Mouse (Mus musculus): Measurements from ENCODE around the gene Med21. TPM values are rescaled to one million over a fixed set of nuclear protein-coding genes. Genes with fewer than 3 reads are reported as not detected.

Med21 gene
- polyA plus RNA-seq, 1 experiment from 2014 or later = 122 TPM

- H3K4me1 ChIP-seq (ENCODE audit: control insufficient read depth, insufficient read depth, low read length) = no peaks in the 10 kb centered on the region
- no peak overlapping the region for H3K9ac ChIP-seq (ENCODE audit: low read length)
- no peak for DNase-seq (ENCODE audit: low spot score)
- no peak overlapping the region for H3K27ac ChIP-seq (ENCODE audit: low read depth, low read length)
- H3K4me2 ChIP-seq (ENCODE audit: low read length) = no peak overlapping the region
- H3K27me3 ChIP-seq (replicated peaks; ENCODE audit: control insufficient read depth, insufficient read depth, low read length) = no peaks in the 10 kb centered on the region
- no peaks in the 10 kb centered on the region for H3K36me3 ChIP-seq (ENCODE audit: control insufficient read depth, insufficient read depth, low read length)
- H3K9me3 ChIP-seq (replicated peaks; ENCODE audit: control insufficient read depth, low read length) = no peaks in the 10 kb centered on the region
- no peak overlapping the region for H3K4me3 ChIP-seq (ENCODE audit: low read depth, low read length)
- WGBS = 69% methylated on average over 17 of the region's 17 CpGs
- ATAC-seq = no peak
Measured at GRCm38 (mm10) chr6:146685781-146686308, 43.5 kb downstream of the Med21 start.

DNA sequence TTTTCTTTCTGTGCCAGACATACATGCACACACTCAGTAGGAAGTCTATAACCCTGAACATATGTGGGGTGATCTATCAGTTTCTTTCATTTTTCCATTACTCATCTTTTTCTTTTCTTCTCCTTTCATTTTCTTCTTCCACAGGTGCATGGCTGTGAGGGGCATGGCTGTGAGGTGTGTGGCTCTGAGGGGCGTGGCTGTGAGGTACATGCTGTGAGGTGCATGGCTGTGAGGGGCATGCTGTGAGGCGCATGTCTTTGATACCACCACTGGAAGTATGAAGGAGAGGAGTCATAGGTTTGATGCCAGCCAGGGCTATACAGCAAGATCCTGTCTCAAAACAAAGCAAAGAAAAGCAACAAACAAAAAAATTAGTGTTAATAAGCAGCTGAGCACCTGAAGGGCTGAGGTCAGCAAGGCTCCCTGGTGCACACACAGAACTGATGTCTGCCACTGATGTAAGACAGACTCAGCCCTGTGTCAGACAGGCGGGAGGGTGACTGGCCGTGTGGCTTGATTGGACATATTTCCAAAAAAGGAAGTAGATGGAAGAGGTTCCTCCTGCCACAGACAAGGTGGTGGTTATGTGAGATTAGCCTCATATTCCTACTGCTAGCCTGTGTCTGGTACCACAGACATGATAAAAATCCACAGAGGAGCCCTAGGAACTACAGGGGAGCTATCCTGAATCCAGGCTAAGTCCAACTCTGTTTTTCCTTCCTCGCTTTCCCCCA lies 44.3 kb downstream of the Med21 start:
- H3K4me2 ChIP-seq (ENCODE audit: low read length) = no peak overlapping the region
- no peak overlapping the region for H3K4me3 ChIP-seq (ENCODE audit: low read depth, low read length)
- WGBS = 82% methylated on average over 5 of the region's 5 CpGs
- H3K9ac ChIP-seq (ENCODE audit: low read length) = no peak overlapping the region
- no peak for ATAC-seq
- DNase-seq (ENCODE audit: low spot score) = no peak
- no peaks in the 10 kb centered on the region for H3K36me3 ChIP-seq (ENCODE audit: control insufficient read depth, insufficient read depth, low read length)
- no peak overlapping the region for H3K27ac ChIP-seq (ENCODE audit: low read depth, low read length)
- H3K27me3 ChIP-seq (replicated peaks; ENCODE audit: control insufficient read depth, insufficient read depth, low read length) = no peaks in the 10 kb centered on the region
- no peaks in the 10 kb centered on the region for H3K9me3 ChIP-seq (replicated peaks; ENCODE audit: control insufficient read depth, low read length)
- no peaks in the 10 kb centered on the region for H3K4me1 ChIP-seq (ENCODE audit: control insufficient read depth, insufficient read depth, low read length)

DNA sequence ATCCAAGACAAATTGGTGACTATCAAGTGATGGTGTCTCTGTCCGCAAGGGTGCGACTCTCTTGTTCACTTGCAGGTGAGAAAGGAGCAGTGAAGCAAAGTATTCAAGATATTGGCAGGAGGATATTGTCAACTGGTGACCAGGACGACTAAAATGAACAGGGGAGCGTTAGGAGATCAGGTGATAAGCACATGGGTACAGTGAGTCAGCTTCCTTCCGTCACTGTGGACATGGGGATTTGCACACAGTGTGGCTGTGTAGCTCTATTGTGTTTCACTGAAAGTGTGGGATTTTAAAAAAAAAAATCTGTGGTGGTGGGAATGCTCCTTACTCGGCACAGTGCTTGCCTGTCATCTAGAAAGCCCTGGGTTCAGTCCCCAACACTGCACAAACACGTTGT lies 45.7 kb downstream of the Med21 start:
- no peak overlapping the region for H3K4me3 ChIP-seq (ENCODE audit: low read depth, low read length)

DNA sequence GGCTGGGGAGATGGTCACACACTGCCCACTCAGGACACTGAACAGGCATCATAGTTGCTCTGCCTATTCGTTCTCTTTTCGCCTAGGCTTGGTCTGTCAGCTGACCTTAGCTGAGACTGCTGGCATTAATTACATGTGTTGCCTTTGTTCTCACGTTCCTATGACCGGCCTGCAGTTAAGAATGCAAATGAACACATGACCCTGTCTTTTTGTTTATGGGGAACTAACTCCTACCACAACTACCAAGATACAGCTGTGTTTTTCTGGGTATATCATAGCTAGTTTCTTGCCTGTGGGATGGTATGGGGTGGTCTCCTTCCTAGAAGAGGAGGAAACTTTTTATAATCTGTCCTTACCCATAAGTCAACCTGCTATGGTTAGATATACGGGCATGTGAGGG lies 46.5 kb downstream of the Med21 start:
- Histone ChIP-seq H3K4me1 (ENCODE audit: control insufficient read depth, insufficient read depth, low read length) (no peaks in the 10 kb centered on the region), H3K4me3 (ENCODE audit: low read depth, low read length) (no peak overlapping the region), H3K36me3 (ENCODE audit: control insufficient read depth, insufficient read depth, low read length) (no peaks in the 10 kb centered on the region), H3K27me3 (replicated peaks; ENCODE audit: control insufficient read depth, insufficient read depth, low read length) (no peaks in the 10 kb centered on the region), H3K27ac (ENCODE audit: low read depth, low read length) (no peak overlapping the region), H3K9me3 (replicated peaks; ENCODE audit: control insufficient read depth, low read length) (no peaks in the 10 kb centered on the region), H3K9ac (ENCODE audit: low read length) (no peak overlapping the region), H3K4me2 (ENCODE audit: low read length) (no peak overlapping the region)
- 75% methylated on average over 5 of the region's 5 CpGs for WGBS
- DNase-seq (ENCODE audit: low spot score) (no peak), ATAC-seq (no peak)

More for the DNA sequence above, 45.7 kb downstream of the Med21 start:
- WGBS = 86% methylated on average over 7 of the region's 7 CpGs
- DNase-seq (ENCODE audit: low spot score) (no peak), ATAC-seq (no peak)
- Histone ChIP-seq H3K4me1 (ENCODE audit: control insufficient read depth, insufficient read depth, low read length) (no peaks in the 10 kb centered on the region), H3K9me3 (replicated peaks; ENCODE audit: control insufficient read depth, low read length) (no peaks in the 10 kb centered on the region), H3K27ac (ENCODE audit: low read depth, low read length) (no peak overlapping the region), H3K36me3 (ENCODE audit: control insufficient read depth, insufficient read depth, low read length) (no peaks in the 10 kb centered on the region), H3K4me2 (ENCODE audit: low read length) (no peak overlapping the region), H3K27me3 (replicated peaks; ENCODE audit: control insufficient read depth, insufficient read depth, low read length) (no peaks in the 10 kb centered on the region), H3K9ac (ENCODE audit: low read length) (no peak overlapping the region)

DNA sequence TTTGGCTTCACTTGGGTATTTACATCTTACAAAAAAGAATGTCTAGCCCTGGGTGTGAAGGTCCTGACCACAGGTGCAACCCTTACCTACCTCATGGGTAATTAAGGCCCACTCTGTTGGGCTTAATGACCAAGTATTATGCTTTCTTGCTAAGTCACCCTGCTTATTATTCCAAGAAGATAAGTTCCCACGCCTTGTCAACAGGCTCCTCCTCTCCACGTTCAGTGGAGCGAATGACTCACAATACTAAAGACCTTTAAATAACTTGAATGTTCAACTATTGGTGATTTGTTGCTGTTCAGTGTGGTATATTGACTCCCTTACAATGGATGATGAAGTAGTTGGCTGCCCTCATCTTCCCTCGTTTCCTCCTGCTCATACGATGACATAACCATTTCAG lies 55.4 kb downstream of the Med21 start:
- H3K4me2 ChIP-seq (ENCODE audit: low read length) = no peak overlapping the region
- no peak overlapping the region for H3K9ac ChIP-seq (ENCODE audit: low read length)
- H3K36me3 ChIP-seq (ENCODE audit: control insufficient read depth, insufficient read depth, low read length) = no peaks in the 10 kb centered on the region
- no peaks in the 10 kb centered on the region for H3K4me1 ChIP-seq (ENCODE audit: control insufficient read depth, insufficient read depth, low read length)
- H3K27ac ChIP-seq (ENCODE audit: low read depth, low read length) = no peak overlapping the region
- H3K4me3 ChIP-seq (ENCODE audit: low read depth, low read length) = no peak overlapping the region
- ATAC-seq (no peak), DNase-seq (ENCODE audit: low spot score) (no peak)
- no peaks in the 10 kb centered on the region for H3K9me3 ChIP-seq (replicated peaks; ENCODE audit: control insufficient read depth, low read length)
- no peaks in the 10 kb centered on the region for H3K27me3 ChIP-seq (replicated peaks; ENCODE audit: control insufficient read depth, insufficient read depth, low read length)
- 41% methylated on average over 5 of the region's 5 CpGs for WGBS

DNA sequence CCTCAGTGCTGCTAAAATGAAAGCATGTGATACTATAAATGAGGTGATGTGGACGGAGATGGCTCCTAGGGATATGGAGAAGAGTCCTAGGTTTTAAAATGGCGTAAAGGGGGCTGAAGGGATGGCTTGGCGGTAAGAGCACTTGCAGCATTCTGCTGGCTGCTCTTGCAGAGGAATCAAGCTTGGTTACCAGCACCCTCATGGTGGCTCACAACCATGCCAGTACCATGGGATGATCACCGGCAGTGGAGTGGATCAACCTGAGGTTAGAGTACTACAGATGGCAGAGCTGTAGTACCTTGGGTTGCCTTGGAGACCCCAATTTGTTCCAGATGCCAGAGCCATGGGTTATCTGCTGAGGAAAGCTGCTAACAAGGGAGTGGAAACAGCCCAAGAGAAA lies 56.0 kb downstream of the Med21 start:
- DNase-seq (ENCODE audit: low spot score) (no peak), ATAC-seq (no peak)
- Histone ChIP-seq H3K4me2 (ENCODE audit: low read length) (no peak overlapping the region), H3K27me3 (replicated peaks; ENCODE audit: control insufficient read depth, insufficient read depth, low read length) (no peaks in the 10 kb centered on the region), H3K9me3 (replicated peaks; ENCODE audit: control insufficient read depth, low read length) (no peaks in the 10 kb centered on the region), H3K4me1 (ENCODE audit: control insufficient read depth, insufficient read depth, low read length) (no peaks in the 10 kb centered on the region), H3K4me3 (ENCODE audit: low read depth, low read length) (no peak overlapping the region), H3K27ac (ENCODE audit: low read depth, low read length) (no peak overlapping the region), H3K9ac (ENCODE audit: low read length) (no peak overlapping the region), H3K36me3 (ENCODE audit: control insufficient read depth, insufficient read depth, low read length) (no peaks in the 10 kb centered on the region)
- WGBS = 85% methylated on average over 4 of the region's 4 CpGs

Other genes starting within 250 kb of the Med21 start
- gene Itpr2, start 140.3 kb upstream of the Med21 start, polyA plus RNA-seq (2014; fragmentation: Nextera tagmentation; extraction: Ambion mirVana) = 2.4 and 4.5 TPM in 2 replicates
- gene Fgfr1op2, start 65.3 kb upstream of the Med21 start, polyA plus RNA-seq (2014; fragmentation: Nextera tagmentation; extraction: Ambion mirVana) = 56.1 TPM in 2 replicates
- gene Ints13, start 64.7 kb upstream of the Med21 start, polyA plus RNA-seq (2014; fragmentation: Nextera tagmentation; extraction: Ambion mirVana) = 52.9 and 62.2 TPM in 2 replicates
- 29.5 and 31.1 TPM in 2 replicates for gene Tm7sf3, start 277 bp downstream of the Med21 start, polyA plus RNA-seq (2014; fragmentation: Nextera tagmentation; extraction: Ambion mirVana)
- gene Stk38l, start 82.4 kb downstream of the Med21 start, polyA plus RNA-seq (2014; fragmentation: Nextera tagmentation; extraction: Ambion mirVana) = 13.5 and 14.9 TPM in 2 replicates
- gene Arntl2, start 153.5 kb downstream of the Med21 start, polyA plus RNA-seq (2014; fragmentation: Nextera tagmentation; extraction: Ambion mirVana) = 0.59 and 1.0 TPM in 2 replicates
- gene Smco2, start 207.6 kb downstream of the Med21 start, polyA plus RNA-seq (2014; fragmentation: Nextera tagmentation; extraction: Ambion mirVana) = not detected in 2 replicates
- 10.9 and 15.9 TPM in 2 replicates for gene Ppfibp1, start 245.9 kb downstream of the Med21 start, polyA plus RNA-seq (2014; fragmentation: Nextera tagmentation; extraction: Ambion mirVana)

Data from forebrain, embryonic 14.5 days (tissue).